Mouse (Mus musculus) G1E (cell line): ENCODE results near the gene Ints2. TPM values are rescaled to one million over a fixed set of nuclear protein-coding genes. Genes with fewer than 3 reads are reported as not detected.

Source experiments
- ATAC-seq: 2 replicates; pipeline ENCODE4 v1.8.0; 2016; ENCODE audit warnings: mild to moderate bottlenecking; ENCODE audit not compliant: insufficient number of reproducible peaks, poor library complexity, low FRiP score, severe bottlenecking; ENCODE audit errors: extremely low read depth
- DNase-seq: peaks from one replicate; pipeline ENCODE4 v3.0.0; 2012; ENCODE audit warnings: low spot score
- H3K27me3 ChIP-seq: 2 replicates; pipeline ENCODE4 v1.6.1; 2012; ENCODE audit warnings: mild to moderate bottlenecking, low read length, inconsistent platforms; ENCODE audit not compliant: insufficient read depth
- H3K36me3 ChIP-seq: replicated peaks from 2 replicates; pipeline ENCODE3; 2012; ENCODE audit warnings: mild to moderate bottlenecking, inconsistent platforms
- H3K4me1 ChIP-seq: 2 replicates; pipeline ENCODE4 v1.6.1; 2012; ENCODE audit warnings: low read depth, low read length, inconsistent platforms, mixed read lengths; ENCODE audit not compliant: insufficient read depth
- H3K4me3 ChIP-seq: 2 replicates; pipeline ENCODE4 v1.5.1; 2012; ENCODE audit warnings: low read depth, mild to moderate bottlenecking, inconsistent platforms, low read length, moderate library complexity, mixed read lengths
- H3K9me3 ChIP-seq: replicated peaks from 2 replicates; pipeline ENCODE4 v1.6.1; 2012; ENCODE audit warnings: inconsistent platforms
- CTCF ChIP-seq: IDR thresholded peaks from 2 replicates; pipeline ENCODE4 v1.5.1; 2012; ENCODE audit warnings: low read depth, low read length, inconsistent platforms, mixed read lengths
- GATA1 ChIP-seq: IDR thresholded peaks from 2 replicates; pipeline ENCODE4 v1.6.1; 2012; ENCODE audit warnings: borderline replicate concordance, low read length, inconsistent platforms, mixed read lengths
- GATA2 ChIP-seq: IDR thresholded peaks from 2 replicates; pipeline ENCODE4 v1.6.1; 2012; ENCODE audit warnings: low read depth, low read length, inconsistent platforms, borderline replicate concordance
- POLR2AphosphoS5 ChIP-seq: IDR thresholded peaks from 2 replicates; pipeline ENCODE4 v1.6.1; 2012; ENCODE audit warnings: low read depth, low read length, inconsistent platforms; ENCODE audit not compliant: insufficient replicate concordance
- TAL1 ChIP-seq: conservative IDR thresholded peaks from 2 replicates; pipeline ENCODE4 v1.6.1; 2012; ENCODE audit warnings: low read depth, low read length, inconsistent platforms, mixed read lengths
- polyA plus RNA-seq: library from polyadenylated mRNA; stranded (reverse); fragments of >175 nt; gene quantifications from 2 replicates; pipeline ENCODE4 v1.2.3, GENCODE M21; 2012
- total RNA-seq, 2 experiments: library from RNA; stranded (forward) in 1 of 2; stranded (reverse) in 1 of 2; fragments of 200-1000 nt in 1 of 2; fragments of >200 nt in 1 of 2; fragmentation: Nextera tagmentation in 1 of 2; gene quantifications; 2 replicates each; pipeline ENCODE4 v1.2.3; 2014 to 2017

The Ints2 gene
- total and polyA plus RNA-seq, 3 experiments: 6.0 to 64.1 (median 40.2) TPM

DNA sequence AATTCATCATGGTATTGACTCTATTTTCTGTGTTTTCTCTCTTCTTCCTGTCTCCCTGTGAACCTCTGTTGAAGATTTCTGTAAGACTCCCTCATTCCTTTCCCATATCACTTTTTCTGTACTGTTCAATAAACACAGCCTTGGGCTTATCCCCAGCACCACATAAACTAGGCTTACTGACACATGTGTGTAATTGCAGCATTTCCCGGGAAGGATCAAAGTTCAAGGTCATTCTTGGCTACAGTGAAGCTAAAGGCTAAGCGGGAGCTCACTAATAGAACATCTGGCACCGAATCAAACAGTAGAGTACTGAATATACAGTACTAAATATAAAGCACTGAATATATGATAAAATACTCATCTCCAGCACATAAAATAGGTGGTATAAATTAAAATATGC, 81.5 kb downstream of the Ints2 start:
- ATAC-seq: no peak
- no peak for DNase-seq
- TF ChIP-seq GATA2 (no peak), GATA1 (no peak), TAL1 (no peak), CTCF (no peak), POLR2AphosphoS5 (no peak)

GRCm38 (mm10) chr11:86174173-86174572, 83.2 kb downstream of the Ints2 start:
- Histone ChIP-seq H3K4me3 (no peak overlapping the region), H3K9me3 (no peaks in the 10 kb centered on the region), H3K4me1 (no peaks in the 10 kb centered on the region), H3K27me3 (no peaks in the 10 kb centered on the region), H3K36me3 (peaks cover 28% of the 10 kb centered on the region)
- TF ChIP-seq GATA1: no peak
- TF ChIP-seq TAL1: no peak
- no peak for TF ChIP-seq POLR2AphosphoS5
- TF ChIP-seq CTCF: no peak
- TF ChIP-seq GATA2: no peak
- DNase-seq: no peak
- no peak for ATAC-seq

More for the DNA sequence above, 81.5 kb downstream of the Ints2 start:
- no peaks in the 10 kb centered on the region for H3K9me3 ChIP-seq
- peaks cover 17% of the 10 kb centered on the region for H3K36me3 ChIP-seq
- no peaks in the 10 kb centered on the region for H3K4me1 ChIP-seq
- no peaks in the 10 kb centered on the region for H3K27me3 ChIP-seq
- no peak overlapping the region for H3K4me3 ChIP-seq

GRCm38 (mm10) chr11:86170743-86171142, 86.6 kb downstream of the Ints2 start:
- no peaks in the 10 kb centered on the region for H3K27me3 ChIP-seq
- DNase-seq (no peak), ATAC-seq (no peak)
- H3K36me3 ChIP-seq: peaks cover 41% of the 10 kb centered on the region
- TF ChIP-seq CTCF (no peak), TAL1 (no peak), POLR2AphosphoS5 (no peak), GATA1 (no peak), GATA2 (no peak)
- no peak overlapping the region for H3K4me3 ChIP-seq
- H3K4me1 ChIP-seq: no peaks in the 10 kb centered on the region
- no peaks in the 10 kb centered on the region for H3K9me3 ChIP-seq

Other genes starting within 250 kb of the Ints2 start
- 22.2 and 26.3 TPM in 2 replicates for gene Brip1, start 56.4 kb downstream of the Ints2 start, total RNA-seq (2014; fragmentation: Nextera tagmentation)
- gene Brip1, start 56.4 kb downstream of the Ints2 start, total RNA-seq (2017): 18.5 and 23.0 TPM in 2 replicates
- gene Brip1, start 56.4 kb downstream of the Ints2 start, polyA plus RNA-seq: 0.78 and 1.1 TPM in 2 replicates
- gene Med13, start 100.0 kb upstream of the Ints2 start, total RNA-seq (2014; fragmentation: Nextera tagmentation): 124 and 160 TPM in 2 replicates
- 60.1 and 74.2 TPM in 2 replicates for gene Med13, start 100.0 kb upstream of the Ints2 start, total RNA-seq (2017)
- 1.3 and 1.9 TPM in 2 replicates for gene Med13, start 100.0 kb upstream of the Ints2 start, polyA plus RNA-seq
- 18.7 and 21.9 TPM in 2 replicates for gene Rnft1, start 227.1 kb upstream of the Ints2 start, total RNA-seq (2014; fragmentation: Nextera tagmentation)
- gene Rnft1, start 227.1 kb upstream of the Ints2 start, total RNA-seq (2017): 18.8 and 20.5 TPM in 2 replicates
- gene Rnft1, start 227.1 kb upstream of the Ints2 start, polyA plus RNA-seq: 4.4 and 7.3 TPM in 2 replicates